Mouse (Mus musculus) CD8-positive naive resting alpha-beta T cell, adult 2 months (primary cell): ENCODE measurements around the gene Olfr272.

ENCODE experiments used
- DNase-seq, 2 experiments: peaks; one replicate each; pipeline ENCODE4 v3.0.0; 2022; ENCODE audit warnings: low read depth in 2 of 2, low spot score in 2 of 2

Olfr272 gene

DNA sequence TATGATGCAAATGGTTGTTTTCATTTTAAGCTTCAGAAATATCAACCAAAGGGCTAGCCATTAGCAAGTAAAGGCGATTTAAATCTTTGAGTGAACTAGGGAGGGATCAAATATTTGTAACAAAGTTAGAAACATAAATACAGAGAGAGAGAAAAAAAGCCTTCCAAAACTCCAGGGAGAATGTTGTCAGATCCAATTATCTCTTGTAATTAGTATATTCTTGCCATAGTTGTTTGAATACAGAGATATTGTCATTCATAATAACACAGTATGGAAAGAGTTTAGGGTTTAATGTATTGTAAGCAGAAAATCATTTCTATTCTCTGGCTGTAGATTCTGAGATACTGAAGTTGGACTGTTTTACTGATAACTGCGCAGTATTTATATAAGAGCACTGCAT lies at the start of gene Olfr272:
TSS of gene Olfr272 (minus strand) at position 101 of the 400 bp plus-strand sequence.
- DNase-seq = no peak

DNA sequence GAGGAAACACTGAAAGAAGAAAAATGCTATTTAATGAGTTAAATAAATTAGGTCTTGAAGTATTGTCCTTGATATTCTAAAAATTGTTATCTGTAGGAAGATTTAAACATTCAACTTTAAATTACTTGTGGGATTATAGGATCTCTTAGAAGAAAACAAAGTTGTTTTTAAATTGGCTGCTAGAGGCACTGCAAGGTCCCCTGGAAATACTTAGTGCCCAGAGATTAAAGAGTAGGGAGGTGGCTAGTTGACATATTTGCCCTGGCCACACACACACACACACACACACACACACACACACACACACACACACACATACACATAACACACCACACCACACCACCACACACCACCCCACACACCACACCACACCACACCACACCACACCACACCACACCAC lies 45.3 kb upstream of the Olfr272 start, which contains the start of gene Olfr270:
TSS of gene Olfr270 (plus strand) at position 301 of the 400 bp plus-strand sequence.
- DNase-seq = no peak

- no peak for DNase-seq
Measured at GRCm38 (mm10) chr4:52958693-52959092, 39.7 kb upstream of the Olfr272 start.

DNA sequence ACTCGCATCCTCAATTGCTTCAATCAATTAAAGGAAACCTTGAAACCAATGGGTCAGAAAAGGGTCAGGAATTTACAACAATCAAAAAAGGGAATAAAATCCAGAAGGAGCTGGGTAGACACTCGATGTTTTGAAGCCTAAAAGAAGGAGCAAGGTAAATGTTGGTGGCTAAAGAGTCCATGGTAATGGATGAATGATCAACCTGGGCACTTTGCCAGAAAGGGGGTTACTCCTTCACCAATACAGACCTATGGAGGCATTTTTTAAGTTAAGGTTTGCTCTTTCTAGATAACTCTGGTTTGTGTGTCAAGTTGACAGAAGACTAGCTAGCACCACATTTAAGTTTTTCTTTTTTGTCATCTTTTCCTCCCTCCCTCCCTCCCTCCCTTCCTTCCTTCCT lies 30.0 kb upstream of the Olfr272 start:
- no peak for DNase-seq

GRCm38 (mm10) chr4:52946665-52947064 lies 27.7 kb upstream of the Olfr272 start:
- DNase-seq = no peak

GRCm38 (mm10) chr4:52930480-52930879 lies 11.5 kb upstream of the Olfr272 start:
- no peak for DNase-seq

- DNase-seq = no peak
Measured at GRCm38 (mm10) chr4:52917311-52917688, 1.7 kb downstream of the Olfr272 start.

GRCm38 (mm10) chr4:52916659-52917310 lies 2.2 kb downstream of the Olfr272 start:
- DNase-seq = no peak

DNA sequence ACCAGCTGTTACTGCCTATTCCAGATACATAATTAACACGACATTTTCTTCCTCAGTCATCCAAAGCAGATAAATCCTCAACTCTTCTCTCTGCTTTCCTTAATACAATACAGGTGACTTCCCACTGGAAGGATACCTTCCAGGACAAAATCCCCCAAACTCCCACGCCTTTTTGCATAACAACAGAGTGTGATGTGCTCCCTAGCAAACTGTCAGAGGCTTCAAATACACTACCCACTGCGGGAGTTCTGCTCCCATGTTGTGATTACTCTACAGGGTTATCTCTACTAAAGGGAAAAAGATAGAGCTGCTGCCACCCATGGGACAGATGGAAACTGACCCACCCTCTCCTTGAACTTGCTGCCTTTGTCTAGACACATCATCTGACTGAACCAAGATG lies 6.6 kb downstream of the Olfr272 start:
- no peak for DNase-seq

GRCm38 (mm10) chr4:52909542-52909941 lies 9.4 kb downstream of the Olfr272 start:
- no peak for DNase-seq

DNA sequence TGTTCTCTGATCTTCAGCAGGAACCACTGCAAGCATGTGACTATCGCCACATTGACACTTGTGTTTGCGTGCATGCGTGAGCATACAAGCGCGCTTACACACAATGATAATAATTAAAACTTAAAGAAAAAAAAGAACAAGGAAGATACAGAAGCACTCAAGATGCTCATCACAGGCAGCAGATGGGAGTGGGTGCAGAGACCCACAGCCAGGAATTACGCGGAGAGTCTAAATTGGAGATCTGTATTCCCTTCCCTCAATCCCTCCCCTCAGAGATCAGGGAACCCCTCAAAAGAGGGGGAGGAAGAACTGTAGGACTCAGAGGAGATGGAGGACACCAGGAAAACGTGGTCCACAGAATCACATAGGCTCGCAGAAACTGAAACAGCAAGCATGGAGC lies 54.8 kb downstream of the Olfr272 start:
- no peak for DNase-seq
